Mouse (Mus musculus) 3T3-L1 (cell line): Measurements from ENCODE around the gene Hist1h3a.
"Not testable (repeated sequence)": the region's sequence is repeated elsewhere in the genome, so short reads cannot be mapped to it uniquely, and the experiment has no call there.

ENCODE experiments used
- DNase-seq: peaks from one replicate; pipeline ENCODE4 v3.0.0-alpha.2; 2015; ENCODE audit warnings: low read depth, low spot score

Gene Hist1h3a

DNA sequence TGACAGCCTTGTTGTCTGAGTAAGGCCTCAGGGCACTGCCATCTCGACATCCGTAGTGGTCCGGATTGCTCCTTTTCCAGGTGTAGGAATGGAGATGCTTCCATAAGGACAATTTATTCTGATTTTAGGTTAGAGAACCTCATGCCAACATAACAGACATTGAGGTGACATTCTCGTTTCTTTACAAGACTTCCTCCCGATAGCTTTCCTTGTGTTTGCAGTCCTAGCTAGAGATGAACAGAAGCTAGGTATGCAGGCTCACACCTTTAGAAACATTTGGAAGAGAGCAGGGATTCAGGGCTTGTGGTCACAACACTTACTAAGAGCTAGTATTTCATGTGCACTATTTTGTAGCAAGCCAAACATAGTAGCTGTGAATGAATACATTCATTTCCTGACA is 19.0 kb downstream of the Hist1h3a start:
- no peak for DNase-seq

DNA sequence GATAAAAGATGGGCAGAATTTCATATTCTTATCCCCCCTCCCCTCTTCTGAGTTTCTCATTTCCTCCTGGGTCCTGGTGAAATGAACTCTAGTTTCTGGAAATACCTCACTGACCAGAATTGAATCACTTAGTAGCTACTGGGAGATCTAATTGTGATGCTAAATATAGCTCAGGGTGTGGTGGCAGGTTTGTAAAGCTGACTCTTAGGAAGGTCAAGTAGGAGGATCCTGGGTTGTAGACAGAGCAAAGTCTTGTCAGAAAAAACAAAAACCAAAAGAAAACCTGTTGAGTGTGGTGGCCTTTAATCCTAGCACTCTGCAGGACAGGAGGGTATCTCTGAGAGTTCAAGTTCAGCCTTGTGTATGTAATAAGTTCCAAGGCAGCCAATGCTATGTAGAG is 20.2 kb downstream of the Hist1h3a start:
- DNase-seq, result peak; percentile 42

GRCm38 (mm10) chr13:23740910-23741309 is 21.3 kb downstream of the Hist1h3a start:
- peak; percentile 34 for DNase-seq

DNA sequence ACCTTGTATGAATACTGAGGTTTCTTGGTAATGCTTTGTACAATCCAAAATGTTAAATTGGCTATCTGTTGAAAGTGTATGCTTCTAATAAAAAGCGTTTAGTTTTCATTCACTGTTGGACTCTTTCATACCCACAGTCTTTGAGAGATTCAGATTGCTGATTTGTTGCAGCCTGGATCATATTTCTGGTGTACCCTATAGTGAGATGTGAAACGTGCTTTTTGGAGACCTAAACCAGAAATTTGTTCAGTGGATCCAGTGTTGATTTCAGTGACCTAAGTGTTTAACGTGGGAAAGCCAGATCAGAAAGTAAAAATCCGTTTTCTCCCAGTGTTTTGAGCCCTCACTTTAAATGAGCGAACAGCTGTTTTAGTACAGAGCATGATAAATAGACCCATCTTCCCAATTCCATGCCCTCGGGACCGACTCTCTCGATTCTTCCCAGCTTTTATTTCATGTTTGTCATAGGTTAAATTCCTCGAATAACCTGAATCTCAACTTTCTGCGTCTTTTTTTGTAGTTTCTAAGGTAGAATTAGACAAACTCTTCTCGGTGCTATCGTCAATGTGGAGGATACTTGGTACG is 21.8 kb downstream of the Hist1h3a start:
- DNase-seq, result peak; percentile 55

DNA sequence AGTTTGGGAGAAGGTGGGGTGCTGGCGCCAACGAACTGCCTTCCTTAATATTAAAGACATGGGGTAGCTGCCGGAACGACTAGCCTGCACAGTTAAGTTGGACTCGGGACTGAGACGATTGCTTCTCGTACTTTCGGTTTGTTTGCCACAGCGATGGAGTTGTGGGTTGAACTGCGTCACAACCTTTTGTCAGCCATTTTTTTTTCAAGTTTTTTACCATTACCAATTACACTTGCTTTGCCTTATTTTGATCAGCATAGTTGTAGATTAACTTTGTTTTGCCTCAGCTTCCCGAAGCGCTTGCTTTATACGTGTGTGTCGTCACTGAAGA is 22.3 kb downstream of the Hist1h3a start:
- no peak for DNase-seq

DNA sequence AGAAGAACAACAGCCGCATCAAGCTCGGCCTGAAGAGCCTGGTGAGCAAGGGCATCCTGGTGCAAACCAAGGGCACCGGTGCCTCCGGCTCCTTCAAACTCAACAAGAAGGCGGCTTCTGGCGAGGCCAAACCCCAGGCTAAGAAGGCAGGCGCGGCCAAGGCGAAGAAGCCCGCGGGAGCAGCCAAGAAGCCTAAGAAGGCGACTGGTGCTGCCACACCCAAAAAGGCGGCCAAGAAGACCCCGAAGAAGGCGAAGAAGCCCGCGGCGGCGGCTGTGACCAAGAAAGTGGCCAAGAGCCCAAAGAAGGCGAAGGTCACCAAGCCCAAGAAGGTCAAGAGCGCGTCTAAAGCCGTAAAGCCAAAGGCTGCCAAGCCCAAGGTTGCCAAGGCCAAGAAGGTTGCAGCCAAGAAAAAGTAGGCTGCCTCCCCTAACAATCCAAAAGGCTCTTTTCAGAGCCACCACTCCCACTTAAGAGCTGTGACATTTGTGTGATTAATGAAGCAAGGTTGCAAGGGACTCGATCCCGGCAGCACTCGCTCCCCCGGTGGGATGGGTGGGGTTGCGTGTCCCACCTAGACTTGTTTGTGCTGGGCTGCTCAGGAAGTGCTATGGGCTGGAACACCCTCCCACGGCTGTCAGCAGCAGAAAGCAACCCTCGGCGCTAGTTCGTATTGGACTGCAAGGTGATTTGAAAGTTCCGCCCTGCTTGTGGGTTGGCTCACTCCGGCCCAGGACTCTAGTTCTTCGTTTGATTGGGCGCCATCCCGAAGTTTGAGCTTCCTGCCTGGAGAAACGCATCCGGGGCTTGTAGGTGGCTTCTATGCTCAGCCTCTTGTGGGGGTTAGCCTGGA is 22.9 kb downstream of the Hist1h3a start:
- peak; percentile 97 for DNase-seq

- DNase-seq, result peak; percentile 94
Measured at GRCm38 (mm10) chr13:23738677-23739068, 23.5 kb downstream of the Hist1h3a start, which contains the start of gene Hist1h1c. Gene Hist1h1c, plus strand, starts transcription at chr13:23738808.

- peak; percentile 46 for DNase-seq
Measured at GRCm38 (mm10) chr13:23738041-23738440, 24.1 kb downstream of the Hist1h3a start.

GRCm38 (mm10) chr13:23737091-23737490 is 25.1 kb downstream of the Hist1h3a start:
- no peak for DNase-seq

DNA sequence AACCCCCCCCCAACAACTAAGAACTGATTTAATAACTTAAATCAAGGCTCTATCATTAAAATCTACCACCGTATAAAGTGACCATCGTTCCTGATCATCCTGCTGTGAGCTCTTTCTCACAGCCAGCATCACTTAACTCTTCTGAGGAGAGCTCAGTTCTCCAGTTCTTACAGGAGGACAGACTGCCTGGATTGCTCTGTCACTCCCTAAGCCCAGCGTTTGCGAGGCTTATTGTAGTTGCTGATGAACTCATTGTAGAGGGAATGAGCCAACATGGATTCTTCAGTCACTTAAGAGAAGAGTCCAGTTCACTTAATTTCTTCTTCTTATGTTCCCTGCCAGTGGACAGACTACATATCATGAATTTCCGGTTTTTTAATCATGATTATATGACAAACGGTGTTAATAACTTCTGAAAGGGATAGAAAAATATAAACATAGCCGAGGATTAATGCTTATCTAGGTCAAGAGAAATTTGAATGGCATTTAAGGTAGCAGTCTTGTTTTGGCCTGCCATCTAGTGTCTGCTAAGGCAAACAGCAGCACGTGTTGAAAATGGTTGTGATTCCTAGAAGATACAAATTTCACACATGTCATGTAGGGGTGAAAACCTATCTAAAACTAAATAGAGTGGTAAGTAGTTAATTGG is 29.9 kb downstream of the Hist1h3a start:
- DNase-seq, result peak; percentile 70

GRCm38 (mm10) chr13:23730479-23730878 is 31.7 kb downstream of the Hist1h3a start:
- peak; percentile 76 for DNase-seq

DNA sequence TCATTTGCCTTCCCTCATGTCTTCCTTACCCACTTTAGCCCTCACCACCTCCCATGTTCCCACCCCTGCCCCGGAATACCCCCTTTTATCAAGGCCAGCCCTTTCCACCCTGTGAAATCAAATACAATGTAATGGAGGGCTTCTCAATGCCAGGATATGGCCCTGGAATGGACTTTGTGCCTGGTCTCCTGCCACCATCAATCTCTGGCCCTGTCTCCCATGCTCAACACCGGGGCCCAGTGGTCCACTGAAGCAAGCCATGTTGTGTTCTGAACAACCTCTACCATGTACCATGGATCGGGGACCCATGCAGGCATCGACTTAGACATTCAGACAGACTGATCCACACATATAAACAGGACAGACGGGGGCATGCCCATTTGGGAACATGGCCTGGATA is 32.5 kb downstream of the Hist1h3a start:
- DNase-seq, result no peak

- no peak for DNase-seq
Measured at GRCm38 (mm10) chr13:23729192-23729525, 33.0 kb downstream of the Hist1h3a start.

- no peak for DNase-seq
Measured at GRCm38 (mm10) chr13:23728472-23729191, 33.6 kb downstream of the Hist1h3a start.

DNA sequence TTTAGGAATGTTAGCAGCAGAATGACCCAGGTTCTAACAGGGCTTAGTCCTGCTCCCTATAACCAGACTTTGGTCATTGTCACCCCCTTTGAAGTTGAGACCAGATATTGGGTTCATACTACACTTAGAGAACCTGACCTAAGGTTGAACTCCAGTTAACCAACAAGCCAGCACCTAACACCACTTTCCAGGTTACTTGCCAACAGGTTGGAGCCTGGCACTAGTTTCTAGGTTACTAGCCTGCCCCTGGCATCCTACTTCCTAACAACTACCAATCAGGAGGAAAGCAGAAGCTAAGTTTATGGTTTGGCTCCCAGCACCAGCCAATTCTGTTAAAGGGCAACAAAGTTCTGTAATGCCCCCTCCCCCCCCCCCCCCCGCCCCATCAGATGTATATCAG is 37.0 kb downstream of the Hist1h3a start:
- no peak for DNase-seq

DNA sequence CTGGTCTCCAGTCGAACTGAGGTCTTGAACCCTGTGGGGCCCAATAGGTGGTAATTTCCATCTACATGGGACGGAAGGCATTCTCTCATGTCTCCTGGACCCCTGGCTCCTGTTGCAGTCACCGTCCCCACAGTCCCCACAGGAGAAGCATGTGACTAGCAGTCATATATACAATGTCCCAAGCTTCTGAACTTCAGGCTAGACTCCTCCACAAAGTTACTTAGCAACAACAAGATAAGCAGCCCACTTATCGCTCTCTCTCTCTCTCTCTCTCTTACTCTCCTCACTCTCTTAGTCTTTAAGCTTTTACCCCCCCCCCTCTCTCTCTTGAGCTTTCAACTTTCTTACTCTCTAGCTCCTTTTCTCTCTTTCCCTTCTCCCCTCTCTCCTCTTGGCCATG is 37.9 kb downstream of the Hist1h3a start:
- no peak for DNase-seq

GRCm38 (mm10) chr13:23717593-23718245 is 44.5 kb downstream of the Hist1h3a start:
- not testable (repeated sequence) for DNase-seq

DNA sequence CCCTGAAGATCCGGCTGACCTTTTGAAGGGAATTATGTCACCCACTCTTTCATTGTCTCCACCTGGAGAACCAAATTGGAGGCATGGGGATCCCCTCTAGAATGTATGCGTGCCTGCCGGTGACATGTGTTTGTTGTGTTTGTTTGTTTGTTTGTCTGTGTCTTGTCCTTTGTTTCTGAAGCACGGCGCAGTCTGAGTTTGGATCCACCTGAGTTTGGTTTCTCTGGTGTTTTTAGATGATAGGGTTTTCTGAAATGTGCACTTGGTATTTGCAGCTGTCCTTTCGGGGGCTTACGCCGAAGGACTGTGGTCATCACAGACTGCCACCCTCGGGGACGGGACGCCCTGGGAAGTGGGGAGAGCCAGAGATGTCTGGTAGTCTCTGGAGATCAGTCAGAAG is 45.0 kb downstream of the Hist1h3a start:
- DNase-seq, result no peak

GRCm38 (mm10) chr13:23716261-23717042 is 45.7 kb downstream of the Hist1h3a start:
- no peak for DNase-seq
